Mouse (Mus musculus) erythroblast, embryonic 14.5 days (primary cell): ENCODE results near the gene Apmap.

Experiments
- GATA1 ChIP-seq: IDR thresholded peaks from 2 replicates; pipeline ENCODE4 v1.6.1; 2012; ENCODE audit warnings: low read length, inconsistent platforms, mixed read lengths
- TAL1 ChIP-seq: IDR thresholded peaks from 3 replicates; pipeline ENCODE4 v1.6.1; 2012; ENCODE audit warnings: low read length, inconsistent platforms, mixed read lengths

DNA sequence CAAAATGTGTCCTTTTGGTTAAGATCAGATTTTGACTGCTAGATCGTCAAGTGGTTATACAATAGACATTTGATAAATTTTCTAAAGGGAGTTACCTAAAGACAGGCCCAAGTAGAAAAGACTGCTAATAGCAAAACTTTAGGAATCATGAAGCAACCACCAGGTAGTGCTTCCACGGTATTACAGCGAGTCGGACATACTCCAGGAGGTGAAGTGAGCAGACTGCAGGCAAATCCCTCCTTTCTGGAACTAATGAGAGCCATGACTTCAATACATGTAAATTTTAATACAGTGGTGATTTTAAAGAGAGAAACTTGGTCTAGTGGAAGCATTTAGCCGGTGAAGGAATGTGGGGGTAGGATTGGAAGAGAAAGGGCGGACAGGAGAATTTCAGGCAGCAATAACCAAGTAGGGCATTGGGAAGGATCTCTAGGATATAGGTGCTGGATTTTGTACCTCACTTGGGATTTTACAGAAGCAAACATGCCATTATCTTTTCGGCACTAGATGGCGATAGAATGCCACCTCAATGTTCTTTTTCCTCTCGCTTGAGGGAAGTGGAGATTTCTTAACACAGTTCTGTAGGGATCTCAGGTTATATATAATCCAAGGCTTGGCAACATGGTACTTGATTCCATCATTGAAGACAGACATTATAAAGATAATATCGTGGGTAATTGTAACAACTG, 649 bp upstream of the Apmap start:
- TF ChIP-seq GATA1 (no peak), TAL1 (no peak)
